Mouse (Mus musculus) heart, embryonic 10.5 days (tissue): ENCODE data around the gene Tmem37. TPM values are rescaled to one million over a fixed set of nuclear protein-coding genes. Genes with fewer than 3 reads are reported as not detected.

Experiments used
- DNase-seq: peaks from one replicate; pipeline ENCODE4 v3.0.0-alpha.2; 2017; ENCODE audit warnings: low spot score
- H3K27ac ChIP-seq: fragments of 300-500 bp; sonication (generic); 2 replicates; pipeline ENCODE4 v1.5.1; 2016; ENCODE audit warnings: mild to moderate bottlenecking
- H3K27me3 ChIP-seq: fragments of 300-500 bp; sonication (generic); 2 replicates; pipeline ENCODE4 v1.6.1; 2016; ENCODE audit warnings: mild to moderate bottlenecking; ENCODE audit not compliant: poor library complexity, insufficient read depth, severe bottlenecking
- H3K36me3 ChIP-seq: fragments of 300-500 bp; sonication (generic); 2 replicates; pipeline ENCODE4 v1.6.1; 2016; ENCODE audit warnings: mild to moderate bottlenecking, moderate library complexity
- H3K4me1 ChIP-seq: fragments of 300-500 bp; sonication (generic); 2 replicates; pipeline ENCODE4 v1.6.1; 2016; ENCODE audit warnings: mild to moderate bottlenecking
- H3K4me3 ChIP-seq: fragments of 300-500 bp; sonication (generic); 2 replicates; pipeline ENCODE4 v1.5.1; 2016; ENCODE audit warnings: mild to moderate bottlenecking, moderate library complexity
- H3K9me3 ChIP-seq: fragments of 300-500 bp; sonication (generic); 2 replicates; pipeline ENCODE4 v1.6.1; 2016; ENCODE audit warnings: mild to moderate bottlenecking, moderate library complexity
- WGBS: fragments of 180-500 bp; shearing (Covaris S2); methylation state at CpG from one replicate; pipeline ENCODE4 v1.1.7; 2016; 5-methylcytosine and 5-hydroxymethylcytosine counted together
- polyA plus RNA-seq: library from polyadenylated mRNA; unstranded; fragments of >200 nt; fragmentation: Nextera tagmentation; extraction: Ambion mirVana; gene quantifications from 2 replicates; pipeline ENCODE4 v1.2.1, GENCODE M21; 2016

Tmem37 gene
- polyA plus RNA-seq, 1 experiment from 2014 or later = 22.5 TPM

DNA sequence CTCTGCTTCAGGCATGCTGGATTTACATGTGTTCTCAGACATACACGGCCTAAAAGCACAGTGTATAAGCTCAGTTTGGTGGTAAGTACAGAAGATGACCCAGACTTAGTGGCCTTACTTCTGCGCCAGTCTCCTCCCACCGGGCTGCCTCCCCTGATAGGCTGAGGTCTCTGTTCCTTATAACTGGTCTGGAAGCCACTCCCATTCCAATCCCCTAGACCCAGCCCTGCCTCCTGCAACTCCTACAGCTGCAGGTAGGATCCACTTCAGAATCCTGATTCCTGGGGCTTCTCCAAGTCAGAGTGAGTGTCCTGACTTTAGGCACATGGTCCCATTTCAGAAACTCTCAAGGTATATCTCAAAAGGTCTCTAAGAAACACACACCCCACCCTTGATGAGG, 11.8 kb upstream of the Tmem37 start:
- H3K4me1 ChIP-seq = peaks cover 35% of the 10 kb centered on the region
- no peak overlapping the region for H3K27ac ChIP-seq
- no peak for DNase-seq
- WGBS = 58% methylated on average over 3 of the region's 3 CpGs
- H3K4me3 ChIP-seq = no peak overlapping the region
- H3K9me3 ChIP-seq = no peaks in the 10 kb centered on the region
- H3K27me3 ChIP-seq = no peaks in the 10 kb centered on the region
- H3K36me3 ChIP-seq = no peaks in the 10 kb centered on the region

DNA sequence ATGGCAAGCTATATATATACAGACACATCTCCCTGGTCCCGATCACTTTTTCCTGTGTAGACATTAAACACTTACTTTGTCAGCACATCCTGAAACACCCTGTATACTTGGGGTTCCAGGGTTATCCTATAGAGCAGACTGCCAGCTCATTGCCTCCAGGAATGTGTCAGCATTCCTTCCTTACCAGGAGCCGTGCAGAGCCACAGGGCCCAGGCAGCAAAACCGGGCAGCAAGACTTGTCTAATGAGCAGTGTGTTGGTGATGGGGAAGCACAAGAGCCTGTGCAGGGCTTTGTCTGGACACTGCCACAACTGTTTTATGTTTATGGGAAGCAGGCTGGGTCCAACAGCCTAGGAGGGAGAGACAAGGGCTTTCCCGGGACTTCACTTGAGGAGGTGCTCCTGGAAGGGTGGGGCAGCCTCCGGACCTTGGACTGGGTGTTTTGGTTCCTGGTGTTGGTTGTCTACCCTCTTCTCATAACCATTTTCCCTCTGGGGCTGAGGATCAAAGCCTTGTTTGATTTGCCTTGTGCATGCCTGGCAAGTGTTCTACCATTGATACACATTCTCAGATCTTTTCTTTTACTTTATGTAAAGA, 10.1 kb upstream of the Tmem37 start:
- H3K9me3 ChIP-seq = no peaks in the 10 kb centered on the region
- H3K4me3 ChIP-seq = no peak overlapping the region
- DNase-seq = no peak
- H3K27ac ChIP-seq = peak overlapping the region; percentile 78
- H3K27me3 ChIP-seq = no peaks in the 10 kb centered on the region
- H3K36me3 ChIP-seq = no peaks in the 10 kb centered on the region
- H3K4me1 ChIP-seq = peaks cover 31% of the 10 kb centered on the region
- 28% methylated on average over 5 of the region's 5 CpGs for WGBS

DNA sequence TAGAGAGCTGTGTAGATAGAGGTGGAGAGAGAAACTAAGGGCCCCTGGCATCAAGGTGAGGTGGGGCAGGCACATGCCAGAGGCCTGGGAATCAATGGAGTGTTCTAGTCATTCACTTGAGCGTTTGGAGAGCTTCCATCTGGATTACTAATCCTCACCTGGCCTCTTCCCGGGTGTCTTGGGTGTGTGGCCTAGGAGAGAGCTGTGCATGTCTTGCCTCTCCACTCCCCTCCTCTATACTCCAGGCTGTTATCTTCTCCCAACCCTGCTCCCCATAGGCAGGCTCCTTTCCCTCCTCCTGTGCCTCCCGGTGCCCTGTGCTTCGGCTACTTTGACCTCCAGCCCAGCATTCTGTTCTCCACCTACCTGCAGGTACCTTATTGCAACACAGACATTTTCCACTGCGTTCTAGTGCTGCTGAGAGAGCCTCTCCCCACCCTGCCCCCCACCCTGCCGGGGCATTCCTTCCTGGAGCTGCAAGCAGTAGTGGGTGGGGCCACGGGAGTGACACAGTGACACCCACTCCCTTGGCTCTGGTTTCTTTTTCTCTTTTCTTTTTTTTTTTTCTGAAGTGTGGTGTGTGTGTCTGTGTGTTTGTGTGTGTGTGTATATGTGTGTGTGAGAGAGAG, 9.2 kb upstream of the Tmem37 start:
- H3K27me3 ChIP-seq = no peaks in the 10 kb centered on the region
- peaks cover 34% of the 10 kb centered on the region for H3K4me1 ChIP-seq
- DNase-seq = no peak
- peak overlapping the region; percentile 78 for H3K27ac ChIP-seq
- no peaks in the 10 kb centered on the region for H3K36me3 ChIP-seq
- H3K9me3 ChIP-seq = no peaks in the 10 kb centered on the region
- WGBS = 12% methylated on average over 7 of the region's 7 CpGs
- 0 out of 2 replicates have a peak overlapping the region, but pooled peaks have one; percentile 6 for H3K4me3 ChIP-seq

DNA sequence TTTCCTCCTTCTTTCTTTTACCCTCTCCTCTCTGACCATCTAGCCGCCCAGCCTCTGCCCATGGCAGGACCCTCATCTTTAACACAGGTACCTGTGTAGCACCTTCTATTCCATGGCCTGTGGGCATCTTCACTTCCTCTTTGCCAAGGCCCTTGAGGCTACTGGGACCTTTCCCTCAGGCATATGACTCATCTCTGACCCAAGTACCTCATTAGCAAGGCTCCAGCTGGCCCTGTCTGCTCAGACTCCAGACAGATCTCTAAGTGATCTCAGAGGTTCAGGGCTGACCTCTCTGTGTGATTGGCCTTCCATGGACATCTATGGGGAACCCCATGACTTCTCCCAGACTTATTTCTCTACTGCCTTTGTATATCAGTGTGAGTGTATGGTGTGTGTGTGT, 6.8 kb upstream of the Tmem37 start:
- H3K27ac ChIP-seq = no peak overlapping the region
- H3K27me3 ChIP-seq = no peaks in the 10 kb centered on the region
- H3K36me3 ChIP-seq = no peaks in the 10 kb centered on the region
- H3K4me3 ChIP-seq = no peak overlapping the region
- no peak for DNase-seq
- 81% methylated on average over 1 of the region's 1 CpGs for WGBS
- H3K9me3 ChIP-seq = no peaks in the 10 kb centered on the region
- peaks cover 39% of the 10 kb centered on the region for H3K4me1 ChIP-seq

DNA sequence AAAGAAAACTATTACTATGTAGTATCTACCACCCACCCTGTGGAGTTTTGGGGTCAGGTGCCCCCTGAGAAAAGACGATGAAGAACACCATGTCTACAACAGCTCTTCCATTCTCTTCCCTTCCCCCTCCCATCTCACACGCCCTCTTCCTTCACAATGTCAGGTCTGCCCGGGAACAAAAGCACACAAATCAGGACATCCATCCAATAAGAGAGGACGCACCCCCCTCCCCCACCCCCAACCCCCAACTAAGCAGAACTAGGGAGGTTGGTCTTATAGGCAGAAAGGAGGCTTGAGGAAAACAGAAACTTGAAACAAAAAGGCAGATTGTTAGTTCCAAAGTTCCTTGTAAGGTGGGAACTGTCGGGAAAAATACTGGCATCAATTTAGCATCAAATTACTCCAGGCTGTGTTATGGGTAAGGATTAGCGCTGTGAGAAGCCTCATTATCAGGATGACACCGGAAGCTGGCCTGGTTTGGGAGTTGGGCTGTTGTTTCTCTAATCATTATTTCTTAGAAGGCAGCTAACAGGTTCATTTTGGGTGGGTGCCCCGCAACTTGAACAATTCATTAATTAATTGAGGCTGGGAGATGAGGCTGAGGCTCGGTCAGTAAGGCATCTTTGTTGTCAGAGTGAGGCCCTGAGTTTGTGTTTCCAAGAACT, 4.0 kb upstream of the Tmem37 start:
- no peak for DNase-seq
- WGBS = 27% methylated on average over 9 of the region's 9 CpGs

DNA sequence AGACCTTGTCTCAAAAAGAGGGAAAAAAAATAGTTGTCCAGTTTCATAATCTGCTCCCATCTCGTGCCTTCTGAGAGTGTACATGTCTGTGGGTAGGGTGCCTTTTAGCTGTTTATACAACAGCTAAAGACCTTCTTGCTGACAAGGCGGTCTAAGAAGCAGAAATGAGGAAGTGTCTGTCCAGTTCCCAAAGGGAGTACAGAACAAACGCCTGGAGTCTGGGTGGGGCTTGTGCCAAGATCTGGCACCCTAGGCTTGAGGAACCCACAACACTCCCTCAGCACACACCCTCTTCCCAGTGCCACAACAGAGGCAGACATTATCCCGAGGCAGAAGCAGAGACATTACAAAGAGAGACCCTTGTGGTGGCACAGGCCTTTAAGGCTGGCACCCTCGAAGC, 1.6 kb upstream of the Tmem37 start:
- DNase-seq = no peak
- 76% methylated on average over 5 of the region's 5 CpGs for WGBS
- H3K27me3 ChIP-seq = peaks cover 24% of the 10 kb centered on the region
- no peaks in the 10 kb centered on the region for H3K9me3 ChIP-seq
- no peak overlapping the region for H3K4me3 ChIP-seq
- H3K36me3 ChIP-seq = no peaks in the 10 kb centered on the region
- H3K4me1 ChIP-seq = peaks cover 44% of the 10 kb centered on the region
- no peak overlapping the region for H3K27ac ChIP-seq

More for the DNA sequence above, 4.0 kb upstream of the Tmem37 start:
- Histone ChIP-seq H3K4me1 (peaks cover 44% of the 10 kb centered on the region), H3K4me3 (no peak overlapping the region), H3K36me3 (no peaks in the 10 kb centered on the region), H3K27ac (no peak overlapping the region), H3K27me3 (0 out of 2 replicates have a peak, but pooled peaks cover 6% of the 10 kb centered on the region), H3K9me3 (no peaks in the 10 kb centered on the region)

DNA sequence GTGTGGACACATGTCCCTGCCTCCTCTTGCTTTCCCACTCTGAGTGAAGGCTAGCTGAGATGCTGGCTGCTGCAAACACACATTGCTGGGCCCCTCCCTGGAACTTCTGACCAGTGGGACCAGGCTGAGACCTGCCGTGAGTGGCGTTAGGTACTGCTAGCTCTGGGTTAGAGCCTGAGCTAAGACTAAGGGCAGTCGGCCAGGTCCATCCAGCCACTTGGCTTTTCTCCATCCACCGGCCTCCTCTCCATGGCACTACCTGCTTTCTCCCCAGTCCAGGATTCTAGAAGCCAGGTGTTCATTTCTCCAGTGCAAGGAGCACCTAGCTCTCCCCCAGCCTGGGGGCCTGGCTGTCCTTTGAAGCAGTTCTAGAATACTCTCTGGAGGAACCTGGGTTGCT, 1.1 kb upstream of the Tmem37 start:
- Histone ChIP-seq H3K4me1 (peaks cover 47% of the 10 kb centered on the region), H3K4me3 (no peak overlapping the region), H3K27me3 (peaks cover 24% of the 10 kb centered on the region), H3K9me3 (no peaks in the 10 kb centered on the region), H3K36me3 (no peaks in the 10 kb centered on the region), H3K27ac (peak overlapping the region; percentile 30)
- DNase-seq = no peak
- 78% methylated on average over 4 of the region's 4 CpGs for WGBS

DNA sequence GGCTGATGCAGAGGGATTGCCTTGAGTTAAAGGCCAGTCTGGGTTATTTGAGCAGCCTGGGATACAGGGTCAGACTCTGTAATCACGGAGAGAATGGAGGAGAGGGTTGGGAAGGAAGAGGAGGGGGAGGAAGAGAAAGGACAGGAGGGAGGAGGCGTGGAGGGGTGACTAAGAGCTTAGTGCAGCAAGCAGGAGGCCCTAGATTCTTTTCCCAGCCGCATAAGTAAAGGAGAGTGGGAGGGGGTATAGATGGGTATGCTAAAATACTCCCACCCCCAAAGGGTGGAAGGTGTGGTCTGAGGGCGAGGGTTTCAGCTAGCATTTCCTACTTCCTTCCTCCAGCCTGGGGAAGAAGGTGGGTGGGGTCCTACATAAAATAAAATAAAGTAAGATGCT, 431 bp upstream of the Tmem37 start:
- no peaks in the 10 kb centered on the region for H3K9me3 ChIP-seq
- peak overlapping the region; percentile 57 for H3K4me3 ChIP-seq
- WGBS = 19% methylated on average over 4 of the region's 4 CpGs
- peaks cover 24% of the 10 kb centered on the region for H3K27me3 ChIP-seq
- DNase-seq = no peak
- peak overlapping the region; percentile 78 for H3K27ac ChIP-seq
- peaks cover 49% of the 10 kb centered on the region for H3K4me1 ChIP-seq
- no peaks in the 10 kb centered on the region for H3K36me3 ChIP-seq

DNA sequence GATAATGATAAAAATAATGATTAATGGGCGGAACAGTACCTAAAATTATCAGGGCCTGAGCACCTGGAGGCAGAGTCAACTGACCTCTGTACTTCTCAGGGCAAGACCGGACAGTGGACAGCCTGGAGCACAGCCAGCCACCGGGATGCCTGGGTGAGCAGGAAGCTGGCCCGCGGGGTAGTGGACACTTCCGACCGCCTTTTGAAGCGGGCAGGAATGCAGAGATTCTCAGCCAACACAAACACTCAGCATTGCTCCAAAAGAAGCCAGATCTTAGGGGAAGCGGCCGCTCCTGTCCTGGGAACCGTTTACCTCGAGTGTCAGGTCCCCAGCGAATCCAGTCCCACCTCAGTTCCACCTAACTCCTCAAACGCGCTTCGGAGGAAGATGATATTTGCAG, 974 bp downstream of the Tmem37 start:
- Histone ChIP-seq H3K36me3 (0 out of 2 replicates have a peak, but pooled peaks cover 2% of the 10 kb centered on the region), H3K4me3 (peak overlapping the region; percentile 57), H3K9me3 (no peaks in the 10 kb centered on the region), H3K27me3 (peaks cover 24% of the 10 kb centered on the region), H3K4me1 (peaks cover 53% of the 10 kb centered on the region), H3K27ac (peak overlapping the region; percentile 78; the same call in 1 of the 2 replicates)
- WGBS = 6% methylated on average over 16 of the region's 16 CpGs
- no peak for DNase-seq

DNA sequence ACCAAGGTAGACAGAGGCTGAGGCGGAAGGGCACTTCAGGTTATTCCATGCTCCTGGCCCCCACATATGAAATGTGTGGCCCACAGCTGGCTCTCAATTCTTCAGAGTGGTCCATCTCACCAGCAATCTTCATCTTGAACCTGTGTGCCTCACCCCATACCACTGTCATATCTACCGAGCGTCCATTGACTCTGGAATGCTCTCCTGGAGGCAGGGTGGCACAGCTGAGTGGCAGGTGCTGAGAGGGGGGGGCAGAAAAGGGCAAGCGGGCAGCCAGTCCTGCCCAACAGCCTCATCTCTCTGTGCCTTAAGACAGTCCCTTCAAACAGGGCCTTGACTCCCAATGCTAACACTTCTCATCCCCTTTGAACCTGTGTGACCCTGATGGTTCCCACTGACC, 2.7 kb downstream of the Tmem37 start:
- WGBS = 86% methylated on average over 4 of the region's 4 CpGs
- Histone ChIP-seq H3K27me3 (peaks cover 24% of the 10 kb centered on the region), H3K4me1 (peaks cover 49% of the 10 kb centered on the region), H3K9me3 (no peaks in the 10 kb centered on the region), H3K4me3 (no peak overlapping the region), H3K36me3 (0 out of 2 replicates have a peak, but pooled peaks cover 10% of the 10 kb centered on the region), H3K27ac (no peak overlapping the region)
- DNase-seq = no peak

DNA sequence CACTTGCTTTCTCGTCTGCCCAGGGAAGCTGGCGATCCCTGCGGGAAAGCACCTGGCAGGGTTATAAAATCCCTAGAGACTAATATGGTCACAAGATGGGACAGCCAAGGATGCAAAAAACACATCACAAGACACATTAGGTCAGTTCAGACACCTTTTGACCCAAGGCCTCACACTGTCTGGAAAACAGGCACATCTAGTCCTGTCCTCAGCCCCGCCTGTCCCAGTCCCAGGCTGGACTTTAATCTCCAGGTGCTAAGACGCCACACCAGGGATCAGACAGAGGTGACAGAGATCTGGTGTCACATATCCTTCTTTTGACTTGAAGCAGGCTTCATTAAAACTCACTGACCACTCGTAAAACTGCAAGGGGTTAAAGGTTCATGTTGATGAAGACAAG, 3.7 kb downstream of the Tmem37 start:
- no peaks in the 10 kb centered on the region for H3K9me3 ChIP-seq
- H3K27ac ChIP-seq = no peak overlapping the region
- peaks cover 49% of the 10 kb centered on the region for H3K4me1 ChIP-seq
- H3K27me3 ChIP-seq = peaks cover 23% of the 10 kb centered on the region
- 0 out of 2 replicates have a peak, but pooled peaks cover 10% of the 10 kb centered on the region for H3K36me3 ChIP-seq
- H3K4me3 ChIP-seq = no peak overlapping the region
- no peak for DNase-seq
- WGBS = 52% methylated on average over 6 of the region's 6 CpGs

DNA sequence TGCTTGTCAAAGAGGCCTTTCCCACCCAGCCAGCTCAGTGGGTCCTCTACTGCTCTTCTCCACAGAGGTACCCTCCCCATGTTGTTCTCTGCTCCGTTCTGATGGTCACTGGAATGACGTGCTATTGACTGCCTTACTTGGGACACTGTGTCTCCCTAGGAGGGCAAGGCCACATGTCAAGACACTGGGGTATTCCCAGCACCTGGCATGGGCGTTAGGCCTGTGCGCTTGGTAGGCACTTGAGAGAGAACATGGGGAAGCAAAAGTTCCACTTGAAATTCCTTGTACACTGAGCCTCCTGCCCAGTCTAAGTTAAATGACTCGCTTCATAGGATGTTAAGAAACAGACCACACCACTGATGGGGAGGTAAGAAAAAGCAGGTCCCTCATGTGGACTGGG, 4.8 kb downstream of the Tmem37 start:
- 0 out of 2 replicates have a peak, but pooled peaks cover 10% of the 10 kb centered on the region for H3K36me3 ChIP-seq
- 66% methylated on average over 5 of the region's 5 CpGs for WGBS
- no peak overlapping the region for H3K27ac ChIP-seq
- H3K27me3 ChIP-seq = peaks cover 18% of the 10 kb centered on the region
- no peak overlapping the region for H3K4me3 ChIP-seq
- peaks cover 39% of the 10 kb centered on the region for H3K4me1 ChIP-seq
- DNase-seq = no peak
- H3K9me3 ChIP-seq = no peaks in the 10 kb centered on the region

DNA sequence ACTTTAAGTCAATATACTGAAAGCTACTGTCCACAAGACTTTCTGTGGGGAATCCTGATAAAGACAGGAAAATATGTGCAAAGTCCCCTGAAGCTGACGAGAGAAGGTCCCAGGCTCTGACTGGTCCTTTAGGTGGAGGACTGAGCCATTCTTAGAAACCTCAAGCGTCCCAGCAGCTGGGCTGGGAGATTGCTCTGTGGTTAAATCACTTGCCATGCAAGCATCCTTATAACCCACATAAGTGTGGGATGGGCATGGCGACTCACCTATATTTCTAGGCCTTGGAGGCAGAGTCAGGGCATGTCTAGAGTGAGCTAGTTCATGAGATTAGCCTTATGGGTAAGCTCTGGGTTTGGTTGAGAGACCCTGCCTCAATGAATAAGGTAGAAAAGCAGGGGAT, 7.2 kb downstream of the Tmem37 start:
- WGBS = 77% methylated on average over 3 of the region's 3 CpGs
- Histone ChIP-seq H3K4me1 (peaks cover 22% of the 10 kb centered on the region), H3K27me3 (peaks cover 6% of the 10 kb centered on the region; the same call in 1 of the 2 replicates), H3K4me3 (no peak overlapping the region), H3K9me3 (no peaks in the 10 kb centered on the region), H3K27ac (no peak overlapping the region), H3K36me3 (0 out of 2 replicates have a peak, but pooled peaks cover 10% of the 10 kb centered on the region)
- no peak for DNase-seq
